Mouse (Mus musculus): ENCODE data around the gene Jpt1.
"Not testable (repeated sequence)": the region's sequence is repeated elsewhere in the genome, so short reads cannot be mapped to it uniquely, and the experiment has no call there.

Gene Jpt1
- long read RNA-seq, experiment 1, partial matches to known transcripts = 2 of 8 reads
- long read RNA-seq, experiment 1, other reads (novel, unspliced or antisense) = 3 of 8 reads
- long read RNA-seq, experiment 2, transcript Jpt1-205 (4 exons, 696 nt) = major isoform, 5 of 17 reads
- long read RNA-seq, experiment 2, partial matches to known transcripts = 5 of 17 reads
- long read RNA-seq, experiment 2, other reads (novel, unspliced or antisense) = 7 of 17 reads

DNA sequence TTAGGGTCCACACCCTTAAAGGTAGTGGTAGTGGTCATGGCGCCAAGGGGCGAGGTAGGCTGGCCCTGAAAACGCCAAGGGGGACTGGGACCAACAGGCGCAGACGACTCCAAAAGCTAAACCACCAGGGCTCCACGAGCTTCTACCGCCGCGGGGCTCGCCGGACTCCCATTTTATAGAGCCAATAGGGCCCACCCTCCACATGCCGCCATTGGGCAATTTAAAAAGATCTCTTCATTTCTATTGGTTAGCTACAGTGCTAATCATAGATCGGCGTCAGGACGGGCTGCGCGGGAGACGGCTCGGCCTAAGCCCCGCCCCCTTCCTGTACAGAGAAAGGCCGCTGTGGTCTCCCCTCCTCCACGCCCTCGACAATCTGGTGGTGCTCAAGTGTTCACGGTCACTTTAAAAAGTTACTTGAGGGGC, at the start of gene Jpt1:
TSS of gene Jpt1 (minus strand) at position 150 of the 426 bp plus-strand sequence.
- intact Hi-C loops (cut with DNase I) = no loop called here

DNA sequence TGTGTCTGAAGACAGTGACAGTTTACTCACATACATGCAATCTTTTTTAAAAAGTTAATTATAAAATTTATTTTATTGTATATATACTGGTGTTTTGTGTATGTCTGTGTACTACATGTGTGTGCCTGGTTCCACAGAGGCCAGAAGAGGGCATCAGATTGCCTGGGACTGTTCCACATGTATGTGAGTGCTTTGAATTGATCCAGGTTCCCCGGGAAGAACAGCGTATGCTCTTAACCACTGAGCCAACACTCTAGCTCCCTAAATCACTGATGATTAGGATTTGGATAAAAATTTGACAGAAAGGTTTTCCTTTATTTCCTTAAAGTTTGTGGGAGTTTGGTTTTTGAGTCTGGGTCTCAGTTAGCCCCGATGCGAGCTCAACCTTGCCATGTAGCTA, 49.2 kb upstream of the Jpt1 start:
- intact Hi-C loops (cut with DNase I) = loop anchor here (5.0 kb wide), 1 partner anchor 34 kb away; no protein-coding TSS in a partner anchor

DNA sequence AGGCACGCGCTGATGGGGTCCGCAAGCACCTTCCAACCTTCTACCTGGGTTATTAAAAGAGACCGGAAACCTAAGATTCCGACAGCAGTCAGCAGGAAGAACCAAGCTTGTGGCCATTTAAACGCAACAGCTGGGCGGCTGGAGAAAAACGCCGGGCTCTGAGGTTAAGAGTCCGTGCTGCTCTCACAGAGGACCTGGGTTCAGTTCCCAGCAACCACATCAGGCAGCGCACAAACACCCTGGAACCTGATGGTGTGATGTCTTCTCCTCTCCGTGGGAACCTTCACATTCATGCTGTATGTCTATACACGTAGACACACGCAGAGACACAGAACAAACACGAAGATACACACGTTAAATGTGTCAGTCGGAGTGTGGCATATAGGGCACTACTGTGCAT, 41.5 kb upstream of the Jpt1 start:
- intact Hi-C loops (cut with DNase I) = loop anchor here (10.0 kb wide), 1 partner anchor 159 kb away; no protein-coding TSS in a partner anchor

DNA sequence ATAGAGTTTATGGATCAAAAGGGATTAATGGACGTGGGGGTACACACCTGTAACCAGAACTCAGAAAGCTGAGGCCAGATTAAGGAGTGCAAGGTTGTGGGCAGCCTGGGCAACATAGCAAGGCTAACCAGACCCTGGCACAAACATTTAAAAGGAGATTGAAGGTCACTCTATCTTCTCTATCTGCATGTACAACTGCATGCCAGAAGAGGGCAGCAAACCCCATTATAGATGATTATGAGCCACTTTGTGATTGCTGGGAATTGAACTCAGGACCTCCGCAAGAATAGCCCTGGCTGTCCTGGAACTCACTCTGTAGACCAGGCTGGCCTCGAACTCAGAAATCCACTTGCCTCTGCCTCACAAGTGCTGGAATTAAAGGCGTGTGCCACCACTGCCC, 38.6 kb upstream of the Jpt1 start:
- intact Hi-C loops (cut with DNase I) = loop anchor here (10.0 kb wide), 1 partner anchor 162 kb away; no protein-coding TSS in a partner anchor

DNA sequence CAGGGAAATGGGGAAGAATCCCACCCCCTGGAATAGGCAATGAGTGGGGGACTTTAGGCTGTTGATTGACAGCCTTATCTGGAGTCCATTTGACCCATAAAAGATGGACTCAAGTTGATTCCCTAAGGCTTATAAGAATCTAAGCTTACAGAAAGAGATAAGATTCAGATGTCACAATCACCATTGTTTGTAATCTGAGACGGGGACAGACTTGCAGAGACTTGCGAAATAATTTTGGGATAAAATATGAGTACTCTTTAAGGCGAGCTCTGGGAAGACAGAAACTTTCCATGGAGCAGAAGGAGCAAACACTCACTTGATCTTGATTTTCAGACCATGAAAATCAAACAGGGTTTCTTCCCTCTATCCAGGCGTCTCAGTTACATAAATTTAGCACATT, 29.4 kb upstream of the Jpt1 start:
- intact Hi-C loops (cut with DNase I) = no loop called here

DNA sequence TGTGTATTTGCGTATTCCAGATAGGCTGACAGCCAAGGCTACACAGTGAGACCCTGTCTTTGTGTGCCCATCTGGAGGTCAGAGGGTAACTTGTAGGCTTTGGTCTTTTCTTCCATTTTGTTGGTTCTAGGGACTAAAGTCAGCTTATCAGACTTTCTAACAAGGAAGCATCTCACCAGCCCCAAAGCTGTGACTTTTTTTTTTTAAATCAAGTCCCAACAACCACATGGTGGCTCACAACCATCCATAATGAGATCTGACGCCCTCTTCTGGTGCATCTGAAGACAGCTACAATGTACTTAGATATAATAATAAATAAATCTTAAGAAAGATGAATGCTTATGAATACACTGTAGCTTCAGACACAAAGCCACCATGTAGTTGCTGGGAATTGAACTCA, 23.9 kb upstream of the Jpt1 start:
- intact Hi-C loops (cut with DNase I) = no loop called here

DNA sequence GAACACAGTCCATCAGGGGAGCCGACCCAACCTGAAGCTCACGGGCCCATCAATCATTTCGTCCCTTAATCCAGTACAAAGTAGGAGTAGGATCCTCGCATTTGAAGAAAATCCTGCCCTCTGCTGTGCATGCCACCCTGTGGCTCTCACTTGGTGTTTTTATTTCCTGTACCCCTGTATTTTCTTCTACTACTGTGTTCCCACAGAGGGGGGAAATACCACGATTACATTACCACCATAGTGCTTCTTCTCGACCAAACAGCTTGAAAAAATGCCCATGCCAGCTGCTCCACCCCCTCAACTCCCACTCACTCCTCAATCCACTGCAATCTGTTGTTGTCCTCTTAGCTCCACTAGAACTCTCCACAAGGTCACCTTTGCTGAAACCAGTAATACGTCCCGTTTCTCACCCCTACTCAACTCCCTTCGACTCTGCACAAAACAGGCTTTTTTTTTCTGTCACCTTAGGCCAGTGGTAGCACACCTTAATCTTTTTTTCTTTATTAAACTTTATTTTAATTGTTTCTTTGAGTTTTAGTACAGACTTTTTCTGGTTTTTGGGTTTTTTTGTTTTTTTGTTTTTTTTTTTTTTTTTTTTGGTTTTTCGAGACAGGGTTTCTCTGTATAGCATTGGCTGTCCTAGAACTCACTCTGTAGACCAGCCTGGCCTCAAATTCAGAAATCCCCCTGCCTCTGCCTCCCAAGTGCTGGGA, 22.8 kb upstream of the Jpt1 start:
- intact Hi-C loops (cut with DNase I) = no loop called here

DNA sequence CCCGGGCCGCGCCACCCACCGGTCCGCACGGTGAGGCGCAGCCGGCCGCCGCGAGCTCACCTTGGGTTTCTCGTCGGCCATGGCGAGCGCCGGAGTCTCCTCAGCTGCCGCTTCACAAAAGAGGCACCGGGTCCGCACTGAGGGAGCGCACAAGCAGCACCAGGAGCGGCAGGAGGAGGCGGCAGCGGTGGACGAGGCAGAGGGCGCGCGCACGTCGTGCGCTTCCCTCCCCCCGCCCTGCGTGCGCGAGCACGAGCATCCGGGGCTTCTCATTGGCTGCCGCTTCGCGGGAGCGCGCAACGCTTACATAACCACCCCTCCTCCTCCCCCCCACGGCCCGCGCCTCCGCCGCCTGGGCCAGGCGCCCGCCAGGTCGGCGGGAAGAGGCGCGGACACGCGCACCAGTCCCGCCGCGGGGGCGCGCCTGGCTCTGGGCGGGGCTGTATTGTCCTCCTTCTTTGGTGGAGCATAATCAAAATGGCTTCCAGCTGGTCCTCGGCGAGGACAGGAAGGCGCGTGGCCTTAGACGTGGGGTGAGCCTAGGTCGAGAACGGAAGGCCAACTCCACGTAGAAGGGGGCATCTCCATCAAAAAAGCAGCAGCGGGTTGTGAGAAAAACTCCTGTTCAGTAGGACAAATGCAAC, 22.0 kb upstream of the Jpt1 start, which contains the start of gene Sumo2:
TSS of gene Sumo2 (minus strand) at position 239 of the 644 bp plus-strand sequence.
- intact Hi-C loops (cut with DNase I) = no loop called here

DNA sequence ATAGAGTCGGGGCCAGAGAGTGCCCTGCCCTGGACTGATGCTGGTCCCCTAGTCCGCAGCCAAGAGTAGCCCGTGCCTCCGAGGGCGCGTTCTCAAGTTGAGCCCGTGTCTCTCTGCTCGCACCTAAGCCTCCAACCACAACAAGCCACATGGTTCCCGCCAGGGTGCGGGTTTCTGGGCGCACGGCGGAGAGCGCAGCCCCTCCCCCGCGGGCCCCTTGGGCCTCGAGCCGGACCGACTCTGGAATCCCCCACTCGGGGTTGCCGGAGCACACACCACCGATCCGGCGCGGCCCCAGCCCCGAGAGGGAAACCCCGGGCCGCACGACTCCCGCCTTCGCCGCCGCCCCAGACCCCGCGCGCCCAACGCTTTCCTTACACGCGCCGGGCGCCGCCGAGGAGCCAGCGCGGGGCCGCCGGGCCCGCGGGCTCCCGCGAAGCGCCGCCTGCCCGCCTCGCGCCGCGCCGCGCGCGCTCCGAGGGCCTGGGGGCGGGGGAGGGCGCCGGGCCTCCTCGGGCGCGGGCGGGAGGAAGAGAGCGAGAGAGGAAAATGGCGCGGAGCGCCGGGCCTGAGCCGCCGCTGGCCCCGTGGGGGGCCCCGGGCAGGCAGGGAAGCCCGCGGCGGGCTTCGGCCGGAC, 21.3 kb upstream of the Jpt1 start:
- intact Hi-C loops (cut with DNase I) = loop anchor here (2.0 kb wide), 1 partner anchor 45 kb away; the partner anchor contains the start of gene Nt5c

DNA sequence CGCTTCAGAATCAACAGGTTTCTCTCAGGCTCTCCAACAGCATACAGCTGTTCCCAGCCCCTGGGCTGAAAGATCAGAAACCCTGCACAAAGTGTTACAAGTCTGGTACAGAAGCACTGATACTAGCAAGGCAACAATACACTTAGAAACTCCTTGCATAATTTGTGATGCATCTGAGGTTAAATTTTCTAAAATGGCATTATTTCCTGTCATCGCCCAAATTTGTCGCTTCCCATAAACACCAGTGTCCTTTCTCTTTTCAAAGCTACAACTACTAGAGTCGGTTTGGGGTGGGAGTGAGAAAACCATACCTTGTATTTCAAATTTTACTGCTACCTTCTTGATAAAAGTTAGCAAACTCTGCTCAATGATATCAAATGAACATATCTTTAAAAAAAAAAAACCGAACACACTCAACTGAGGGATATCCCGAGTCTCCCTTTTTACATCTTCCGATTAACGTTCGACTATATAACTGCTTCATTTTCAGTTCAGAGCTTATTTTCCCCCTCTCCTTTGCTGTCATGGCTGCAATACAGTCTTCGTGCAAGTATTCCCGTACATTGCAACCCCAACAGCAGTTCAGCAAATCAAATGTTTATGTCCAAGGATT, 20.7 kb upstream of the Jpt1 start:
- intact Hi-C loops (cut with DNase I) = loop anchor here (2.0 kb wide), 1 partner anchor 44 kb away; the partner anchor contains the start of gene Nt5c

DNA sequence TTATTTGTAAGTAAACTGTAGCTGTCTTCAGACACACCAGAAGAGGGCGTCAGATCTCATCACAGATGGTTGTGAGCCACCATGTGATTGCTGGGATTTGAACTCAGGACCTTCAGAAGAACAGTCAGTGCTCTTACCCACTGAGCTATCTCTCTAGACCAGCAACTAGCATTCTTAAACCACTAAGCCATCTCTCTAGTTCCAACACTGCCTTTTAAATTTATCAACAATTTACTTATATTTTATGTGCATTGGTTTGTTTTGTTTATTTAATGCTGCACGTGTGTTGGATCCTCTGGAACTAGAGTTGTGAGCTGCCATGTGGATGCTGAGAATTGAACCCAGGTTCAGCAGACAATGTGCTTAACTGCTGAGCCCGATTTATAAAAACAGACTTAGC, 12.3 kb upstream of the Jpt1 start:
- intact Hi-C loops (cut with DNase I) = not testable (repeated sequence)

DNA sequence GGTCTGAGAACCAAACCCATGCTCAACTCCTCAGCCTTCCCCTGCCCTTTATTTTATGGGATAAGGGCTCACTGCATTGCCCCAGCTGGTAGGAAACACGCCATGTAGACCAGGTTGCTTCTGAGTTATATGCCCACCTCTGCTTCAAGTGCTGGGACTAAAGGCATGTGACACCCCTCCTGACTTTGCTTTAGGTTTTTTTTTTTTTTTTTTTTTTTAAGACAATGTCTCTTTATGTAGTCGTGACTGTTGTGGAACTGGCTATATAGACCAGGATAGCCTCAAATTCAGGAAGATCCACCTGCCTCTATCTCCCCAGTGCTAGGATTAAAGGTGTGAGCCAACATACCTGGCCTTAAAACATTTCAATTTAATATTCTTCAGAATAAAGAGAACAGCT, 8.5 kb upstream of the Jpt1 start:
- intact Hi-C loops (cut with DNase I) = no loop called here

DNA sequence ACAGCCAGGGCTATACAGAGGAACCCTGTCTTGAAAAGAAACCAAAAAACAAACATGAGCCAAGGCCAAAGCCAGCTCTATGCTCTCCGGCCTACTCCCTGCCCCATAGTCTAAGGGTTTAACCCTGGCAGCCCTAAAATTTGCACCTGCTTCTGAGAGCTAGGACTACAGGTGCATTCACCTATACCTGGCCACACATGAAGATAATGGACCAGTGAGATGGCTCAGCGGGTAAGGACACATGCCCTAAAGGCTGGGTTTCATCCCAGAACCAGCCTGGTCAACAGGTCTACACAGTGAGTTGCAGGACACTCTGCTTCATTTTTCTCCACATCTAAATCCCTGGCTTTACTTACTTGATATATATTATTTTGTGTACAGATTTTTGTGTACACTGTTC, 8.1 kb upstream of the Jpt1 start:
- intact Hi-C loops (cut with DNase I) = no loop called here

DNA sequence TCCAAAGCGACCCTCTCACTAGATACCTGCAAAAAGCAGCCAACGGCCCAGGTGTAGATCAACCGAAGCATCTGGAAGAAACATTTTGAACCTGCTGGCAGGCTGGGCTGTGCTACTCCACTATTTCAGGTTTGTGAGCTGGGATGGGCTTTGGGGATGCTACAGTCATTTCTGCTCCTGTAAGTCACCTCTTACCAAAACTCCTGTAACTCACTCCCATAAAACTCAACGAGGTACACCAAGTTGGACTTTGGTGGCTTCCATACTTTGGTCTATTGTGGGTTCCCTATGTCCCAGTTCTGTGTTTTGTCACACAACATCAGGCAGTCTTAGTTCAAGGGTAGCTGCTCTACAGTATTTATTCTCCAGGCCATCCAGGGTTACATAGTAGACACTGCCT, 6.9 kb upstream of the Jpt1 start:
- intact Hi-C loops (cut with DNase I) = no loop called here

DNA sequence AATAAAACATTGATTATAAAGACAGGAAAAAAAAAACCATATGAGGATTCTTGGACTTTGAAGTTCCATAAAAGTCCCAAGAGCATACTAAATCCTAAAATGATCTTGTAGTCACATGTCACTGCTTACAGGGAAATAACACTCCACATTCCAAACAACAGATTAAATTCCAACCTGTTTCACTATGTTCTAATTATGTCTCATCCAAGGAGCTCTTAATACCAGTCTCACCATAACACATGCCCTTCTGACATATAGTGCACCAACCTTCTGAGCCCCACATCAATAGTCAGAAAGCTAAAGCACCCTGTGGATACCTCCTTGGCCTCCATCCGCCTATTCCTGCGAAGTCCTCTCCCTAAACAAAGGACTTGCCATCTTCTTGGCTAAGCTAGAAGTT, 6.0 kb upstream of the Jpt1 start:
- intact Hi-C loops (cut with DNase I) = no loop called here

DNA sequence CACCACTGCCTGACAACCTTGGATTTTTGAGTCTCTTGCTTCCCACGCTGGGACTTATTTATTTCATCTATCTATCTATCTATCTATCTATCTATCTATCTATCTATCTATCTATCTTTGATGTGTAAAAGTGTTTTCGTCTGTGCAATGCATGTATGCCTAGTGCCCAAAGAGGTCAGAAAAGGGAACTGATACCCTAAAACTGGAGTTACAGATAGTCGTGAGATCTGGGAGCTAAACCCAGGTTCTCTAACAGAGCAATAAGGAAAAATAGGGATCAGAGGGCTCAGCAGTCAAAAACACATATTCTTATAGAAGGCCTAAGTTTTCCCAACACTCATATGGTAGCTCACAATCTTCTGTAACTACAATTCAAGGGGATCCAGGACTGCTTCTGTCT, 5.4 kb upstream of the Jpt1 start:
- intact Hi-C loops (cut with DNase I) = no loop called here

DNA sequence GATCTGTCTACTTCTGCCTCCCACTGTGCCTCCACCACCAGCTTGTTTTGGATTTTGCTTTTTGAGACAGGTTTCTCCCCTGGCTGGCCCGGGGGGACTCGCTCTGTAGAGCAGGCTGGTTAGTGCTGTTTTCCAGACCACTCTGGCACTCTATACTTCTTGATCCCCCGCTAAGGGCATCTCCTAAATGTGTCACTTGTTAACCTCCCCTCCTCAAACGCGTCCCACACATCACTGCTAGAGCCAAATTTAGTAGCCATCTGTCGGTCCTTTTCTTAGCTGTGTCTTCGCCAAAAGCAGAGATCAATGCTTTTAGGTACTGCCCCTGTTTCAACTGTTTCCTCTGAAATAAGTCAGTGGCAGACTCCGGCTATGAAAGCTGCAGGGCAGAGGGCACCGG, 4.5 kb upstream of the Jpt1 start:
- intact Hi-C loops (cut with DNase I) = no loop called here

DNA sequence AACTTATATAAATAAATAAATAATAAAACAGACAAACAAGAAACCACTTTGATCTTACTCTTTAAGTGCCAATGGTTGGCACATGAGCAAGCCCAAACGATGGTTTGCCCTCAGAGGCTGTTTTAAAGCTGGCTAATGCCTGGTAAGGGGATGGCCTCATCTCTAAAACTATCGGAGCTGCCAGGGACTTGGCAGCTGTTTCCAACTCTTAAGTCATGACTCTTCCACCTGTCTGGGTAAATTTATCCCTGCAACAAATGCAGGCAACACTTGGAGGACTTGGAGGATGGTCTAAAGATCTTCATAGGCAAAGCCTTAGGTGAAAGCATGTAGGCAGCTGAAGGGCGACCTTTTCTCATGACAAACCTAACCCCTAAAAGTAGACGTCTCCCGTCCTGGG, 2.8 kb upstream of the Jpt1 start:
- intact Hi-C loops (cut with DNase I) = no loop called here

DNA sequence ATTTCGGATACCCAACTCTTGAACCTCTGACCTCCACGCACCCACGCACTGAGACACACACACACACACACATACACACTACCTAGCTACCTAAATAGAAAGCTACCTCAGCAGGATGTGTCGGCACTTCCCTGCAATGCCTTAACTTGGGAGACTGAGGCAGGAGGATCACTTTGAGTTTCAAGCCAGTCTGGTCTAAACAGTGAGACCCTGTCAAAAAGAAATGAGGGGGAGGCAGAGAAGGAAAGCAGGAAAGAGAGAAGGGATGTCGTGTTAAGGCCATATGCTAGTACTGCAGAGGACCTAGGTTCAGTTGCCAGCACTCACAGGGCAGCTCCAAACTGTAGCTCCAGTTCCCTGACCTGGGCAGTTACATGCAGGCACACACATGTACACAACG, 834 bp upstream of the Jpt1 start:
- intact Hi-C loops (cut with DNase I) = no loop called here

DNA sequence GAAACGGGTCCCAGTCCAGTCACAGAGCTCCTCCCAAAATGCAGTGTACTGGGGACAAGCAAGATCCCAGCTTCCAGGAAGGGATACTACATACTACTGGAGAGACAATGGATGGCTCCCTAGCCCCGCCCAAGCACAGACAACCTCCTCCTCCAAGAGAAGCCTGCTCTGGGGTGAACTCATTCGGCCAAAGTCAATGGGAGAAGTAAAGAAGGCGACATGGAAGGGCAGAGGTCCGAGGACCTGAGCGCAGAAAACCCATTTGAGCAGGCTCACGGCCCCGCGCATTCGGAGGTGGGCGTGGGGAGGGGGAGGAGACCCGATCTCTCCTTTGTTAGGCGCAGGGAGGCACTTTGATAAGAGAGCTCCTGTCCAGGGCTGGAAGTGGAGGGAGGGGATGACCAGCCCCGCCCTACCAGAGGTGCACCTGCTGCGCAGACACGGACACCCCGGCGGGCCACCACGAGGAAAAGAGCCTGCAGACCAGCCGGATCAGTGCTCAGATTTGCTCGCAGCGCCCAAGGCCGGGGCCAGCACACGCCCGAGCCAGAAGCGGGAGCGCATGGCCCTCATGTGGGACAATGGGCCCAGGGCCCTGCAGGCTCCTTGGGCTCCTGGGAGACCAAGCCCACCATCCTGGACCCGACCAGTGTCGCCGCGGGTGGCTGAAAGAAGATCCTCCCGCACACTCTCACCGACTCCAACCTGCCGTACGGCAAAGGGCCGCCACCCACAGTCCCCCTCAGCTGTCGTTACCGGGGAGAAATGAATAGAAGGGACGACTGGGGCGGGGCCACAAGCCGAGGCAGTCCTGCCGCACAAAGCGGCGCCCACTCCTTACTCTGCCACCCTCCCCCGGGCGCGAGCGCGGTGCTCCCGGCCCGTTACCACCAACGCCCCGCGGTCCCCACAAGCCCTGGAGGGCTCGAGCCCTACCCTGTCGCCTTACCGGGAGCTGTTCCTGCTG, 633 bp downstream of the Jpt1 start:
- intact Hi-C loops (cut with DNase I) = no loop called here
